Mouse (Mus musculus): ENCODE data around the gene Plekha7.

DNA sequence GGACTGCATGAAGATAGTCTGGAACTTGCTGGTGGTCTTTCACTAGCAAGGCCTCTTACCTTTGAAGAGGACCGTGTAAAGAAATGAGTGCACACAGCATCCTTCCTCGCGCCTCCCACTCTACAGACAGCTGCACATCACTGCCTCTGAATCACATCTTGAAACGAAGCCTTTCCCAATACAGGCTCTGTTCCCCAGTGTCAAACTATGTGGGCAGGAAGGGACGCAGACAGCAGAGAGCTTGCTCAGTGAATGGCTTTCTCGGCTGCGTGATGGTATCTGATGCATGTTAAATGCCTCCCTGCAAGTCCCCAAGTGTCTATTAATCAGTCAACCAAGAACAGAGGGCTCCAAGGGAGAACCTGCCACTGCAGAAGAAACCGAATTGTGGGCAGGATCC is 99.3 kb downstream of the Plekha7 start:
- TF ChIP-seq POLR2A (IDR thresholded peaks at IDR 0.05; ENCODE audit: borderline replicate concordance, control insufficient read depth, low read depth, low read length): no peak
- no peak for TF ChIP-seq CTCF (IDR thresholded peaks at IDR 0.05; ENCODE audit: control insufficient read depth, insufficient read depth, low read length)

Measured in bone marrow, adult 2 months (tissue).